Mouse (Mus musculus): ENCODE data around the gene Slc6a13. TPM values are rescaled to one million over a fixed set of nuclear protein-coding genes. Genes with fewer than 3 reads are reported as not detected.

Slc6a13 gene
- polyA plus RNA-seq, 1 experiment from 2014 or later, result 24.7 TPM

GRCm38 (mm10) chr6:121319099-121319498 lies 19.1 kb downstream of the Slc6a13 start:
- WGBS, result 70% methylated on average over 6 of the region's 6 CpGs
- Histone ChIP-seq H3K27me3 (replicated peaks; ENCODE audit: control insufficient read depth, insufficient read depth, low read length) (no peaks in the 10 kb centered on the region), H3K36me3 (ENCODE audit: control insufficient read depth, insufficient read depth) (no peaks in the 10 kb centered on the region), H3K27ac (ENCODE audit: low read length) (no peak overlapping the region), H3K4me1 (replicated peaks; ENCODE audit: control insufficient read depth, insufficient read depth, low read length) (no peaks in the 10 kb centered on the region), H3K4me3 (replicated peaks; ENCODE audit: low read length) (no peak overlapping the region), H3K9ac (replicated peaks; ENCODE audit: low read depth, low read length) (no peak overlapping the region), H3K4me2 (ENCODE audit: low read length) (no peak overlapping the region), H3K9me3 (ENCODE audit: control insufficient read depth, low read length) (no peaks in the 10 kb centered on the region)
- no peak for ATAC-seq

GRCm38 (mm10) chr6:121322381-121323110 lies 22.5 kb downstream of the Slc6a13 start:
- H3K9ac ChIP-seq (replicated peaks; ENCODE audit: low read depth, low read length), result no peak overlapping the region
- no peaks in the 10 kb centered on the region for H3K27me3 ChIP-seq (replicated peaks; ENCODE audit: control insufficient read depth, insufficient read depth, low read length)
- no peak overlapping the region for H3K4me3 ChIP-seq (replicated peaks; ENCODE audit: low read length)
- H3K4me2 ChIP-seq (ENCODE audit: low read length), result no peak overlapping the region
- H3K4me1 ChIP-seq (replicated peaks; ENCODE audit: control insufficient read depth, insufficient read depth, low read length), result peaks cover 7% of the 10 kb centered on the region; the same call in 1 of the 2 replicates
- no peak for ATAC-seq
- WGBS, result 83% methylated on average over 9 of the region's 9 CpGs
- no peak overlapping the region for H3K27ac ChIP-seq (ENCODE audit: low read length)
- H3K36me3 ChIP-seq (ENCODE audit: control insufficient read depth, insufficient read depth), result no peaks in the 10 kb centered on the region
- H3K9me3 ChIP-seq (ENCODE audit: control insufficient read depth, low read length), result no peaks in the 10 kb centered on the region

- Histone ChIP-seq H3K4me1 (replicated peaks; ENCODE audit: control insufficient read depth, insufficient read depth, low read length) (peaks cover 27% of the 10 kb centered on the region), H3K9me3 (ENCODE audit: control insufficient read depth, low read length) (no peaks in the 10 kb centered on the region), H3K4me3 (replicated peaks; ENCODE audit: low read length) (no peak overlapping the region), H3K36me3 (ENCODE audit: control insufficient read depth, insufficient read depth) (no peaks in the 10 kb centered on the region), H3K4me2 (ENCODE audit: low read length) (no peak overlapping the region), H3K27ac (ENCODE audit: low read length) (no peak overlapping the region), H3K27me3 (replicated peaks; ENCODE audit: control insufficient read depth, insufficient read depth, low read length) (no peaks in the 10 kb centered on the region), H3K9ac (replicated peaks; ENCODE audit: low read depth, low read length) (no peak overlapping the region)
- 58% methylated on average over 2 of the region's 3 CpGs for WGBS
- peak; percentile 44 for ATAC-seq
Measured at GRCm38 (mm10) chr6:121325298-121325697, 25.3 kb downstream of the Slc6a13 start.

DNA sequence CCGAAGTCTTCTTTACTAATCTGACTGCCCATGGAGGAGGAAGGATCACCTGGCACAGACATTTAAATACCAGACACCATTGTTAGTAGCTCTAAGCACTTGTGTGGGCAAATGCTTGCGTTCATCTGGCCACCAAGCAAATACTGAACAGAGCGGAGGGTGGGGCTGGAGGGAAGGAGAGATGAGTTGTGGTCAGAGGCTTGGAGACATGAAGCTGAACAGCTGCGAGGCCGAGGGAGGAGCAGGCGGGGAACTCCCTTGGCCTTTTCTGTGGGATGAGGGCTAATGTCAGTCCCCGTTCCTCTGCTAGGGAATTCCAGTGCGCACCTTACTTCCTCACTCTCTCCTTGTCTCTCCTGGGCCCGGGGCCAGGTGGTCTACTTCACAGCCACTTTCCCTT lies 25.7 kb downstream of the Slc6a13 start:
- Histone ChIP-seq H3K27me3 (replicated peaks; ENCODE audit: control insufficient read depth, insufficient read depth, low read length) (no peaks in the 10 kb centered on the region), H3K9ac (replicated peaks; ENCODE audit: low read depth, low read length) (no peak overlapping the region), H3K4me3 (replicated peaks; ENCODE audit: low read length) (no peak overlapping the region), H3K27ac (ENCODE audit: low read length) (no peak overlapping the region), H3K4me2 (ENCODE audit: low read length) (no peak overlapping the region), H3K9me3 (ENCODE audit: control insufficient read depth, low read length) (no peaks in the 10 kb centered on the region), H3K36me3 (ENCODE audit: control insufficient read depth, insufficient read depth) (no peaks in the 10 kb centered on the region), H3K4me1 (replicated peaks; ENCODE audit: control insufficient read depth, insufficient read depth, low read length) (peaks cover 27% of the 10 kb centered on the region)
- WGBS, result 78% methylated on average over 9 of the region's 9 CpGs
- ATAC-seq, result no peak

DNA sequence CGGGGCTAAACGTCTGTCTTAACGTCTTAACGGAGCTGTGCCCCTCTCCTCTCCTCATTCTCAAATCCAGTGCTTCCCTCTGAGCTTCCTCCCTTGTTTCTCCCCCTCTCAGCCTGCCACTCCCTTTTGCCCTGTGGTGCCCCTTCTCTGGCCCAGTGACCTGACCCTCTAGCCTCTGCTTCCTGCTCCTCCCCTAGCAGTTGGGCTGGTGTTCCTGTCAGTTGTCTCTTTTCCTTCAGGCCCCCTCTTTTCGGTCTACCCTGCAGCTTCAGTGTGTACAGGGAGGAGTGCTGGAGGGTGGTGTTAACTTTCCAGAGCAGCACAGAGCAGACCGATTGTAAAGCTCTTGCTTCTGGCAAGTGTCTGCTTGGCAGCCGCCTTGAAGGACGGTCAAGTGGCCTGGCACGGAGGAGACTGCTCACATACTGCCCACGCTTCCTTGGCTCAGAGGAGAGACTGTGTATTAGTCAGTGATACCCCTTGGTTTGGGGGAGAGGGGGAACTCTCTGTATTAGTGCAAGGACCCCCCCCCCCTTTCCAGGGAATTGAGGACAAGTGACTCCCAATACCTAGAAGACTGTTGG lies 26.6 kb downstream of the Slc6a13 start:
- 76% methylated on average over 10 of the region's 10 CpGs for WGBS
- Histone ChIP-seq H3K27me3 (replicated peaks; ENCODE audit: control insufficient read depth, insufficient read depth, low read length) (no peaks in the 10 kb centered on the region), H3K36me3 (ENCODE audit: control insufficient read depth, insufficient read depth) (no peaks in the 10 kb centered on the region), H3K4me3 (replicated peaks; ENCODE audit: low read length) (no peak overlapping the region), H3K4me2 (ENCODE audit: low read length) (no peak overlapping the region), H3K4me1 (replicated peaks; ENCODE audit: control insufficient read depth, insufficient read depth, low read length) (peaks cover 27% of the 10 kb centered on the region), H3K9me3 (ENCODE audit: control insufficient read depth, low read length) (no peaks in the 10 kb centered on the region), H3K27ac (ENCODE audit: low read length) (no peak overlapping the region), H3K9ac (replicated peaks; ENCODE audit: low read depth, low read length) (no peak overlapping the region)
- ATAC-seq, result no peak

DNA sequence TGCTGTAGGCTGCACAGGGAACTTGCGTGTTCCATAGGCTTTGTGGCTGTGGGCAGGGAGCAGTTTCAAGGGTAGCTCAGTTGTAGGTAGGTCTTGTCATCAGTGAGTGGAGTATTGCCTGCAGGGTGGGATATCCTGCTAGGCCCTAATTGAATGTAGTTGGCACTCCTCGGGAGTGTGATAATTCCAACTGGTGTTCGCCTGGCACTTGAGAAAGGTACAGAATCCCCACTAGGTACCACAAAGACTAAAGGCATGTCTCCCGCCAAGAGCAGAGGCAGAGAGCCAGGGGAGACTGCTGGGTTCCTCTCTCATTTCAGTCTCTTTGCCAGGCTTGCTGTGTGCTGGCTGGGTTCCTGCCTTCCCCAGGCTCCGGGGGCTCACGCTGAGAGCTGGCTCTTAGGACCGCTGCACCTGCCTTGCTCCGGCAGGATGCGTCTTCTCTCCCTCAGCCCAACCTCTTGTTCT lies 28.4 kb downstream of the Slc6a13 start:
- H3K27me3 ChIP-seq (replicated peaks; ENCODE audit: control insufficient read depth, insufficient read depth, low read length), result no peaks in the 10 kb centered on the region
- no peak overlapping the region for H3K27ac ChIP-seq (ENCODE audit: low read length)
- H3K9ac ChIP-seq (replicated peaks; ENCODE audit: low read depth, low read length), result no peak overlapping the region
- 25% methylated on average over 9 of the region's 9 CpGs for WGBS
- H3K9me3 ChIP-seq (ENCODE audit: control insufficient read depth, low read length), result no peaks in the 10 kb centered on the region
- peak overlapping the region; percentile 3; the same call in 1 of the 2 replicates for H3K4me2 ChIP-seq (ENCODE audit: low read length)
- peak; percentile 84 for ATAC-seq
- H3K36me3 ChIP-seq (ENCODE audit: control insufficient read depth, insufficient read depth), result no peaks in the 10 kb centered on the region
- H3K4me3 ChIP-seq (replicated peaks; ENCODE audit: low read length), result no peak overlapping the region
- H3K4me1 ChIP-seq (replicated peaks; ENCODE audit: control insufficient read depth, insufficient read depth, low read length), result peaks cover 27% of the 10 kb centered on the region

DNA sequence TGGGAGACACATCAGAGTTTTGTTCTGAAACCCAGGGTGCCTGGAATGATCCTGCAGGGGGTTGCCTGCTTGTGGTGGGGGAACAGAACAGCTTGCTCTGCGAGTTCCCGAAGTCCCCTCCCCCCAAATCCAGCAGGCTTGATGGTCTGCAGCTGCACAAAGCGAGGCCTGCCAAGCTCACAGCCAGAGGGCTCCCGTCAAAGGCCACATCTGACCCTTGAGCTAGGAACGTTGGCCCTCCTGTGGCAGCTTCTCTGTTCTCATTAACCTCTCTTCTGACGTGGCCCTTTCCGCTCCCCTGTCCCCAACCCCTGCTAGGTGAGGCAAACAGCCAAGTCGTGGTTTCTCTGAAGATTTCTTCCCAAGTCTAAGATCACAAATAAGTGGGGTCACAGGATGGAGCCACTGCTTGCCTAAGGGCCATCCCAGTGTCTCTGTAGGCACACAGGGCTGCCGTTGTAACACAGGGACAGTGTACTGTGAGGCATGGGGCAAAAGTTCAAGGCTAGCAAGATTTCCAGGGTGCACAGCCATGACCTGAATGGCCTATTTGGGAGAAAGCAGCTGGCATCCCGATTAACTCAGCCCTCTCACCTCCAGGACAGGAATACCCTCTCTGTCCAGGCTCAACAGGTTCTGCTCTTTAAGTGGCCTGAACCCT lies 30.0 kb downstream of the Slc6a13 start:
- ATAC-seq, result peak; percentile 15

DNA sequence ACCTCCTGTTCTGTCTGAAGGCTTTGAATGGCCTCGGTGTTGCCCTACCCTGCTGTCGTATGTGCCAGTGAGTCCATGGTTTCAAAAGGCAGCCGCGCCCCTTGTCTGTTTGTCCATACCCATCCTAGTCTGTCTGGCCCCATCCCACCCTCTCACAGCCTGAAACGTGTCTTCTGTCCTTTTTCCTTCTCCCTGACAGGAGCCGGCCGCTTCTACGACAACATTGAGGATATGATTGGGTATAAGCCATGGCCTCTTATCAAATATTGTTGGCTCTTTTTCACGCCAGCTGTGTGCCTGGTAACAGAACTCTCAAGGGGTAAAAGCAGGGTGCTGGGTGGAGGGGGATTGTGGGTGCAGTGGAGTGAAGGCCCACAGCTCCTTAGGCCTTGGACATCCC lies 35.8 kb downstream of the Slc6a13 start:
- Histone ChIP-seq H3K4me2 (ENCODE audit: low read length) (no peak overlapping the region), H3K27me3 (replicated peaks; ENCODE audit: control insufficient read depth, insufficient read depth, low read length) (no peaks in the 10 kb centered on the region), H3K4me1 (replicated peaks; ENCODE audit: control insufficient read depth, insufficient read depth, low read length) (no peaks in the 10 kb centered on the region), H3K4me3 (replicated peaks; ENCODE audit: low read length) (no peak overlapping the region), H3K9me3 (ENCODE audit: control insufficient read depth, low read length) (no peaks in the 10 kb centered on the region), H3K9ac (replicated peaks; ENCODE audit: low read depth, low read length) (no peak overlapping the region), H3K27ac (ENCODE audit: low read length) (no peak overlapping the region), H3K36me3 (ENCODE audit: control insufficient read depth, insufficient read depth) (no peaks in the 10 kb centered on the region)
- 83% methylated on average over 9 of the region's 9 CpGs for WGBS
- ATAC-seq, result no peak

More for the DNA sequence above, 30.0 kb downstream of the Slc6a13 start:
- H3K4me3 ChIP-seq (replicated peaks; ENCODE audit: low read length), result no peak overlapping the region
- no peaks in the 10 kb centered on the region for H3K9me3 ChIP-seq (ENCODE audit: control insufficient read depth, low read length)
- no peaks in the 10 kb centered on the region for H3K27me3 ChIP-seq (replicated peaks; ENCODE audit: control insufficient read depth, insufficient read depth, low read length)
- 11% methylated on average over 10 of the region's 10 CpGs for WGBS
- no peaks in the 10 kb centered on the region for H3K36me3 ChIP-seq (ENCODE audit: control insufficient read depth, insufficient read depth)
- H3K27ac ChIP-seq (ENCODE audit: low read length), result no peak overlapping the region
- no peak overlapping the region for H3K9ac ChIP-seq (replicated peaks; ENCODE audit: low read depth, low read length)
- H3K4me2 ChIP-seq (ENCODE audit: low read length), result no peak overlapping the region
- peaks cover 25% of the 10 kb centered on the region for H3K4me1 ChIP-seq (replicated peaks; ENCODE audit: control insufficient read depth, insufficient read depth, low read length)

DNA sequence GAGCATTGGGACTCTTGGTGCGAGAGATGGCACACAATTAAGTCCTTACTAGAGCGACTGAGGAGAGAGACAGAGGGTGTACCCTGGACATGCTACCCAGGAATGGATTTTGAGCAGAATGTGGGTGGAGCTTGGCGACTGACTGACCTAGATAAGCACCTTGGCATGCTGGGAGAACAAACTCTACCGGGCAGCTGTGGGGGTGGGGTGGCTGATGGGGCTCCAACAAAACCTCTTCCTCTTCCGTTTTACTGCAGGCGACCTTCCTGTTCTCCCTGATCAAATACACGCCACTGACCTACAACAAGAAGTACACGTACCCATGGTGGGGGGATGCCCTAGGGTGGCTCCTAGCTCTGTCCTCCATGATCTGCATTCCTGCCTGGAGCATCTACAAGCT lies 36.5 kb downstream of the Slc6a13 start:
- no peaks in the 10 kb centered on the region for H3K9me3 ChIP-seq (ENCODE audit: control insufficient read depth, low read length)
- no peak for ATAC-seq
- H3K4me3 ChIP-seq (replicated peaks; ENCODE audit: low read length), result no peak overlapping the region
- H3K9ac ChIP-seq (replicated peaks; ENCODE audit: low read depth, low read length), result no peak overlapping the region
- no peaks in the 10 kb centered on the region for H3K36me3 ChIP-seq (ENCODE audit: control insufficient read depth, insufficient read depth)
- WGBS, result 79% methylated on average over 8 of the region's 8 CpGs
- no peak overlapping the region for H3K27ac ChIP-seq (ENCODE audit: low read length)
- no peaks in the 10 kb centered on the region for H3K4me1 ChIP-seq (replicated peaks; ENCODE audit: control insufficient read depth, insufficient read depth, low read length)
- no peaks in the 10 kb centered on the region for H3K27me3 ChIP-seq (replicated peaks; ENCODE audit: control insufficient read depth, insufficient read depth, low read length)
- no peak overlapping the region for H3K4me2 ChIP-seq (ENCODE audit: low read length)
